Mouse (Mus musculus) ovary, postnatal 10 days (tissue): ENCODE results near the gene Cdc25b.

Experiments used
- DNase-seq: peaks from one replicate; pipeline ENCODE4 v3.0.0; 2022; ENCODE audit warnings: low spot score

The Cdc25b gene

DNA sequence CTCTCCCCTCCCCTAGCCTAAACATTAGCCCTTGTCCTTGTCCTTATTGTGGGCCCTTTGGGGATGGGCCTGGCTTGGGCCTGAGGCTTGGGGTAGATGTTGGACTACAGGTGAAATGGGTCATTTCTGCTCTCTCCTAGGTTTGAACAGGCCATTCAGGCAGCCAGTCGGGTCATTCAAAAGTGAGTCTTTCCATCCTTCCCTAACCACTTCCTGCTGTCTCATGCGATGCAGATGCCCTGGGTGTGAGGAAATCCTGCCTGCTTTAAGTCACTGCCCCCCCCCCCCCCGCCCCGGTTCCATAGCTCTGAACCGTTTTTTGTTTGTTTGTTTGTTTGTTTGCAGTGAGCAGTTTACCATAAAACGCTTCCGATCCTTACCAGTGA lies 4.2 kb downstream of the Cdc25b start:
- no peak for DNase-seq

- no peak for DNase-seq
These were observed 10.0 kb downstream of the Cdc25b start for GRCm38 (mm10) chr2:131196606-131197316.

- DNase-seq: no peak
These were observed 14.0 kb downstream of the Cdc25b start for GRCm38 (mm10) chr2:131200710-131201109.

GRCm38 (mm10) chr2:131201262-131201661 lies 14.5 kb downstream of the Cdc25b start:
- DNase-seq: no peak

DNA sequence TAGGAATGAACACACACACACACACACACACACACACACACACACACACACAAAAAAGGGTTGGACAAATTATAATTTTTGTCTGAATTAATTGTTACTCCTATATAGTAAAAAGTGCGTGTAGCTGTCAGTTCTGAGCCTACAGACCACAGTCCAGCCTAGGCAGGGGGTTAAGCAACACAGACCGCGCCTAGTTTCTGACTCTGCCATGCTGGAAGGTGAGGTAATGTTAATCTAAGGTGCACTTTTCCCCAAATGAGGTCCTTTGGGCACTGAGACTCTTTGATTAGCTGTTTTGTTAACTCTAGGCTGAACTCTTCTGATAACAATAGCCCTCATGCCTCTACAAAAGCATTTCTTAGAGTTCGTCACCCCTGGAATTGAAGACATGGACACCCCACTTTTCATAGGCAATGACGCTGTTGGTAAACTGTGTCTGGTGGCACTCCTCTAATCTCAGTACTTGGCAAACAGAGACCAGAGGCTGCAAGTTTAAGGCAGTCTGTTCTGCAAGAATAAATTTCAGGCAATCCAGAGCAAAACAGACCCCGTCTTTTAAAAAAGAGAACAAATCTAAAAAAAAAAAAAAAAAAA lies 17.2 kb downstream of the Cdc25b start:
- no peak for DNase-seq

DNA sequence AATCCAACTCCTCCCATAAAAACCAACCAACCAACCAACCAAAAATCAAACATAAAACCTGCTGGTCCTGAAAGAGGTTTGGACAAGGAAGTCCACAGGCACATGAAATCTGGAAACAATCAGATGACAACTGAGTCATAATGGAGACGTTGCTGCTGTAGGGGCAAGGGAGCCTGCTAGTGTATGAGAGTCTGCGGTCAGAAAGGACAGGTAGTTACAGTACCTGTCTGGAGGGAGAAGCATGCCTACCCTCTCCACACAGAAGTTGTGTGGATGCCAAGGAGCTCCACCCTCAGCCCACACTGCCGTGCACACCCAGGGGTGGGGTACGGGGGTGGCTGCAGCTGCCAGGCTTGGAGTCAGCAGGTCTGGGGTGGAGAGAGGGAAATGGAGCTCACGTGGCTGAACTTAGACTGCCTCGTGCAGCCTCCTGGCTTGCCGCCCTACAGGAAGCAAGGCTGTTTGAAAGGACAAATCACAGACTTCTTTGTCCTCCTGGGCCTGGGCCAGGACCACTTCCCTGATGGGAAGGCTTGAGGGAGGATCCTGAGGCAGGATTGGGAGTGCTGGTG lies 17.7 kb downstream of the Cdc25b start:
- DNase-seq: peak; percentile 85

DNA sequence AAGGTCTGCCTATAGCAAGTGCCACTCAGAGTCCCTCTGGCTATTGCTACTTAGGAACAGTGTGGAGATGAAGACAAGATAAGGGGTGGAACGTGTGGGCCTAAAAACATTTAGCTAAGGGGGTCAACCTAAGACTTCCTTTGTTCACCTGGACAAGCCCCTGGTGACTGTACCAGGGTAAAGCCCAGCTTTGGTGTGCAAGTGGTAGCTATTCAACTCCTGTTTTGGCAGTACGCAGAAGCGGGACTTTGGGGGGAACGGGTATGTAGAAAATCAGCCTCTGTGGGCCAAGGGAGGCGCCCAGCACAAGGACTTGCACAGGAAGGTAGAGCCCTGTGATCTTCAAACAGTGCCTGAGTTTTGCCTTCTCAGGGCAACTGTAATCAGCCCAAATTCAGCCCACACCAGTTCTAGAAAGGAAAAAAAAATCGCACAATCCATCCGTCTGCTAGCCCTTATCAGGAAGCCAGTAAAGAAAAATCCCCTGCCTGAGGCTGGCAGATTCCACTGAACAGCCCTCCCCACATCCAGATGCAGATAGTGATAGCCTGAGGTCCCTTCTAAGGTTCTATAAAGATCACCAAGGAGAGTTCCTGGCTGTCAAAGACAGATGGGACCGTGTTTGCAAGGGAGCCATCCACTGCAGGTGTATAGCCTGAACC lies 18.9 kb downstream of the Cdc25b start:
- DNase-seq: no peak

DNA sequence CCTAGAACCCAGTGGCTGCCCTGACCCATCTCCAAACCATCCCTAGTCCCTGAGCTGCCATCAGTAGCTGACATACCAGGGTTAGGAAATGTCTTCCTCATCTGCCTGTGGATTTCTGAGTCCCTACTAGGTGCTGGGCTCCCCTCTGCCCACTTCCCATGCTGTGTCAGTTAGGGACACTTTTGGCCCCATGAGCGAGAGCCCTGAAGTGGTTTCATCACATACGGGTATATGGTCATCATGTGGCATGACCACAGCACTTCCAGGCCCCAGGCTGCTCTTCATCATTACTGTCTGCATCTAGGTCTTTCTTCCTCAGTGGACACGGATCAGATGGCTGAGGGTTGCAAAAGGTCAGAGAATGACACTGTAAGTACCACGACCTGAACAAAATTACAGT lies 20.0 kb downstream of the Cdc25b start, which contains the start of gene Ap5s1:
Ap5s1 (plus strand) TSS at position 301 of the 400 bp plus-strand sequence.
- no peak for DNase-seq

DNA sequence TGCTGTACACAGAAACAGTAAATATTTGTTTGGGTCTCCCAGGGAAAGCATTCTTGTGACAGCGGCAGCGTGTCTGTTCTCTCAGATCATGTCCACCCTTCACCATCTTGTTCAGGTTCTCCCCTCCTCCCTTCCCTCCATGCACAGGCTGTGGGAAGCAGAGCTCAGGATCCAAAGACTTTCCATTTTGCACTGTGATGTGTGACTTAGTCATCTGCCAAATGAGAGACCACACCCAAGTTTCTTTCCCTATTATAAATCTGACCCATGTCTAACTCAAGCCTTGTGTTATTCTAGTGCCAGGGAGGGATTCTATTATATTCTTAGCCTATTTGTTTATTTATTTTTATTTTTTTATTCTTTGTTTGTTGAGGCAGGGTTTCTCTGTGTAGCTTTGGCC lies 21.6 kb downstream of the Cdc25b start:
- DNase-seq: no peak

- DNase-seq: no peak
These were observed 22.5 kb downstream of the Cdc25b start for GRCm38 (mm10) chr2:131209125-131209795.

DNA sequence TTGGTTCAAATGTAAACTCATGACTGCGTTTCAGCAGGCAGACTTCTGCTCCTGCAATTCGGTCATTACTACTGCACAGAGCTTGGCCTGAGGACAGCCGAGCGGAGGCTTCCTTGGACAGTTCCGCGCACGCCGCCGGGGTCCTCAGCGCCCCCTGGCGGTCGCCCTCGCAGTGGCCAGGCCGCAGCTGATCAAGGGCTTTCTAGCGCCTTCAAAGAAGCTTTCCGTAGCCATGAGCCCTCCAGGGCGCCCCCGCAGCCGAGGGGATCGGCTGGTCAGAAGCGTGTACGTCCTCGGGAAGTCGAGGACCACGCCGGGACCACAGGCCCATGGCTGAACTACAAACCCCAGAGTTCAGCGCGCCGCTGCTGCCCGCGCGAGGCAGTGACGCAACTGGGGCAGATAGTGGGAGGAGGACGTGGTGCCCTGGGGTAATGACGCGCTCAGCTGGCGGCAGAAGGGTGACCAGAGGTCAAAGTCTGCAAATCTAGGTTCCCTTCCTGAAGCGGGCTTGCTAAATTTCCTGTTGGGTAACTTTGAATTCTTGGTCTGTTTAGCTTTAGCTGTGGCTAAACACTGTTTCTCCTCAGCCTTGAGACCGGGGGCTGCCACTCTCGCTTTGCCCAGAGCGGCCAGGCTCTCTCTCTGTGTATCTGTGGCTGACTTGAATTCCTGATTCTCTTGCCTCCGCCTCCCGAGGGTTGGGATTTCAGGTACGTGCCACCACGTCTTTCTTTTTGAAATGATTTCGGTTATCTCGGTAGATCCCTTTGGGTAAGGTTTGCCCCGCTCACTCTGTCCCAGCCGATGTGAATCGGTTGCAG lies 23.4 kb downstream of the Cdc25b start:
- DNase-seq: peak; percentile 93

GRCm38 (mm10) chr2:131211026-131211615 lies 24.4 kb downstream of the Cdc25b start:
- no peak for DNase-seq

GRCm38 (mm10) chr2:131213773-131214172 lies 27.0 kb downstream of the Cdc25b start:
- DNase-seq: no peak

DNA sequence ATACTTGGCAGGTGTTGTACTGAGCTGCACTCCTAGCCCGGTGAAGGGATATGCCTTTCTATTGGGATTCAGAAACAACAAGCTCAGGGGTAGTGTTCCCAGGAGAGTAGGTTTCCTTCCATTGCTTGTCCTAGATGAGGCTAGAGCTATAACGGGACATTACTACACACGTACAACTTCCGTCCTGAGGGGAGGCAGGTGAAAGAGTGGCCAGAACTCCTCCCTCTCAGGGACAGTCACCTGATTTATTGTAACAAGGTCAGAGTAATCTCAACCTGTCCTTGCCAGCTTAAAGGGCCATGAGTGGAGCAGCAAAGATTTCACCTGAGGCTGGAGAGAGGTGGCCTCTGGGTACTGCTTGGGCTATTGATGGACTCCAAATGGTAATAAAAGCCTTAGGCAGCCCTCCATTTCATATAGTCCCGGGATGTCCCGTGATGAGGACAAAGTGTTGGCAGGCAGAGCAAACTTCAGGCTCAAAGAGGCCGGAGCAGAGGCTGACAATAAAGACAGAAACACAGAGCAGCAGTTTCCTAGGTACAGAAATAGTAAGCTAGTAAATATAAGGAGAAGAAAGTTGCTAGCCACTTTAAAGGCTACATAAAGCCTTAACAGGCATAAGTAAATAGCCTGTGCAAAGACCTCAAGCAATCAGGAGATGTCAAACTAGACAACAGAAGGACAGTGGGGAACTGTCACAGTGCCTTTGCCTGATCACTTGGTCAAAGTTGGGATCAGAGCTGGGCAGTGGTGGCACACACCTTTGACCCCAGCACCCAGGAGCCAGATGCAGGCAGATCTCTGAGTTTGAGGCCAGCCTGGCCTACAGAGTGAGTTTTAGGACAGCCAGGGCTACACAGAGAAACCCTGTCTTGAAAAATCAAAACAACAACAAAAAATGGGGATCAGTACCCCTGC lies 29.5 kb downstream of the Cdc25b start:
- no peak for DNase-seq

DNA sequence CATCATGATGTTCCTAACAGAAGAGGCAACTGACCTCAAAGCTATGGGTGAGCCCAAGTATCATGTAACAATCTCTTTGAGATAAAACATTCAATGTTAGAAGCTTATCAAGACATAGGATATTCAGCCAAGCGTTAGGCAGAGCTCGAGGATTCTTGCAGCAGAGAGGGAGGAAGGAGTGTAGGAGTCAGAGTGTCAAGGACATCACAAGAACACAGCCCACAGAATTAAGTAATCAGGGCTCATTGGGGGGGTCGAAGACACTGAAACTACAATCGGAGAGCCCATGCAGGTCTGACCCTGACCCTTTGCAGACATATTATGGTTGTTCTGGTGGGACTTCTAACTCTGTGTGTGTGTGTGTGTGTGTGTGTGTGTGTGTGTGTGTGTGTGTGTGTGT lies 33.3 kb downstream of the Cdc25b start:
- DNase-seq: no peak

GRCm38 (mm10) chr2:131221853-131222515 lies 35.2 kb downstream of the Cdc25b start:
- no peak for DNase-seq

DNA sequence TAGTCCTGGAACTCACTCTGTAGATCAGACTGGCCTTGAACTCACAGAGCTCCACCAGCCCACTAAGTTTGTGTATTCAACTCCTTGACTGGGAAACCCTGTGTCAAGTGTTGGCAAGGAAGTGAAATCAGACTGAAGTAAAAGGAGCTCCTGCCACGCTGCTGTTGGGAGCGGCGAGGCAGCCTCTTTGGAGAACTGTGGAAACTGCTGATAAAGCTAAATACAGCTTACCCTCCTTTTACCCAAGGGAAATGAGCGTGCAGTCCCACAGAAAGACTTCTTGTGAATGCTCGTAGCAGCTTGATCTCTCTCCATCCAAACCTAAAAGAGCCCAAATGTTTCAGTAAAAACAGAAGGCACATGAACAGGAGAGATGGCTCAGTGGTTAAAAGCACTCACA lies 35.8 kb downstream of the Cdc25b start:
- no peak for DNase-seq

GRCm38 (mm10) chr2:131223569-131223968 lies 36.8 kb downstream of the Cdc25b start:
- no peak for DNase-seq

GRCm38 (mm10) chr2:131225178-131225577 lies 38.4 kb downstream of the Cdc25b start:
- no peak for DNase-seq
